Mouse (Mus musculus) frontal cortex, adult (tissue): ENCODE data around the gene Ntng1.

Source experiments
- ATAC-seq: cut with Nextera tagmentation; 2 replicates; pipeline ENCODE4 v1.9.2; 2017; ENCODE audit warnings: mild to moderate bottlenecking, moderate library complexity, mixed read lengths; ENCODE audit not compliant: low TSS enrichment

The Ntng1 gene

DNA sequence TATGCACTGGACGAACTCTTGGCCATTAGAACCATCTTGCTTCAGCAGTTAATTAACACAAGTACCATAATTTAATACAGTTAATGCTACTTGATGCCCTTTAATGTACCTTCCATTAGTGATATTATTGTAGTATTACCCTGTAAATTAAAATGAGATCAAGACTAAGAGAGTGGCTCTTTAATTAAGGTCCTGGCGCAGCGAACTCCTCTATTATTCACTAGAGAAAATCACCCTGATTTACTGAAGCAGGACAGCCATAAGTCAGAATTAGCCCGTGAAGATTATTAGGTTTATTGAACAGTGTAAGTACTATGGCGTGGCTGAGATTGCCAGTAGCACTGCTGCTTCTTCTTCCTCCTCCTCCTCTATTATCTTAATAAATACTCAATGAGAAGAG is 212.8 kb downstream of the Ntng1 start:
- ATAC-seq: no peak

- ATAC-seq: no peak
These were observed 220.0 kb downstream of the Ntng1 start for GRCm38 (mm10) chr3:109923788-109924187.

GRCm38 (mm10) chr3:109918996-109919395 is 224.8 kb downstream of the Ntng1 start:
- ATAC-seq: no peak

- ATAC-seq: 0 out of 2 replicates have a peak, but pooled peaks have one; percentile 55
These were observed 225.7 kb downstream of the Ntng1 start for GRCm38 (mm10) chr3:109917926-109918694.

DNA sequence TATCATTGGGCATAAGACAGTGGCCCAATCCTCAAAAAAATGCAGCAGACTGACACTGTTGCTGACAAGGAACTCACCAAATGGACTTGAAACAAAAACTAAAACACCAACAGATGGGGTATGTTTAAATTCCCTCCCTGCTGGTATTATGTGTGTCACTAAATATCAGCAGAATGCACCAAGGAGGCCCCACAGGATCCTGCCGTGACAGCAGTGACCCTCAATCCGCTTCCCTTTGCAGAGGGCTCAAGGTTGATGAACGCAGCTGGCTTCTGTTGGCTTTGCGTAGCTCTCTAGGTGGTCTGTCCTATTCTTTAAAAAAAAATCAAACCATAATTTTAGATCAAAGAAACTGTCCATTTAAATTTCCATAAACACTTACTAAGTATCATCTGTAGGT is 226.7 kb downstream of the Ntng1 start:
- ATAC-seq: no peak

- ATAC-seq: peak; percentile 32; the same call in 1 of the 2 replicates
These were observed 229.6 kb downstream of the Ntng1 start for GRCm38 (mm10) chr3:109914226-109914625.

GRCm38 (mm10) chr3:109890600-109890999 is 253.2 kb downstream of the Ntng1 start:
- ATAC-seq: no peak

- ATAC-seq: no peak
These were observed 258.1 kb downstream of the Ntng1 start for GRCm38 (mm10) chr3:109885672-109886071.

GRCm38 (mm10) chr3:109879061-109879460 is 264.8 kb downstream of the Ntng1 start:
- ATAC-seq: no peak

- ATAC-seq: no peak
These were observed 271.8 kb downstream of the Ntng1 start for GRCm38 (mm10) chr3:109871986-109872385.

DNA sequence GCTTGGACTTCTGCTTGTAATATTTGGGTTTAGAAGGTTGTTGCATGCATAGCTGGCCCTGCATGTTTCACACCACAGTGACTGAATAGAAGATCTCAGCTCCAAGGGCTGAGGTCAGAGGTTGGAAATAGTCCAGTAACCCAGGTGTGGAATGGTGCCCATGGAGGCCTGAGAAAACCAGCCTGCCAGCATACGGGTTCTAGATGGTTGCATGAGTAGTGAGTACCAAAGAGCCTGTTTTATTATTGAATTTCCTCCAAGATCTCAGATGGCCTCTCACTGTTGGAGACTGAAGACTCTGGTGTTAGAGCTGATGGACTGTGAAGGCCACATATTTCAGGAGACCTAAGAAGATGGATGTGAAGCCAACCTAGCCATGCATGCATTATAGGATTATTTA is 285.5 kb downstream of the Ntng1 start:
- ATAC-seq: no peak

DNA sequence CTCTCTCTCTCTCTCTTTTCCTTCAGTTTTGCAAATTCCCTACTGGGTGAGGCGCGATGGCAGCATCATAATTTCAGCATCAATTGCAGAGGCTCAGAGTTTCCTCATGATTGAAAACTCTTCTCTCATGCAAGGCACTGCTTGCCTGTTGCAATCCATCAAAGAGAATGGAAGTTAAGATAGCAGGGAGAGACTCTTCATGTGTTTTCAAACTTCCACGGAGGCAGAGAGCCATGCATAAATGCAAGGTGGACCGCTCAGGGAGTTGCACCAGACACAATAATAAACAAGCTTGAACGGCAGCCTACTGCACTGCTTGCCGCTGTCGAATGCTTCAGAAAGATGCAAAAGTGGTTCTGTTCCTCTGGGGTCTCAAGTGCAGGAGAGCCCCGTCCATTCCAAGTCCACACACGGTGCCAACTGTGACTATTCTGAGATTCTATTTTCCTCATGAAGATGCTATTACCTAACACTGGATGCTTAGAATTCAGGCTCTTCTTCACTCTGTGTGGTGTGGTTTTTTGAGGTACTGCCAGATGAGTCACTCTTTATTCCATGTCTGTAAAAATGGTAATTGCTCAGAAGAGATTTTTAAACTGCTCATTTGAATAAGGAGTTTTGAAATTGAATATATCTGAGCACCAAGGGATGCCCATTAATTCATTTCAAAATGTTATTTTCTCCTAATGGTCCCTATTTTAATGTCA is 289.2 kb downstream of the Ntng1 start:
- ATAC-seq: peak; percentile 99

- ATAC-seq: no peak
These were observed 297.2 kb downstream of the Ntng1 start for GRCm38 (mm10) chr3:109846660-109847059.

DNA sequence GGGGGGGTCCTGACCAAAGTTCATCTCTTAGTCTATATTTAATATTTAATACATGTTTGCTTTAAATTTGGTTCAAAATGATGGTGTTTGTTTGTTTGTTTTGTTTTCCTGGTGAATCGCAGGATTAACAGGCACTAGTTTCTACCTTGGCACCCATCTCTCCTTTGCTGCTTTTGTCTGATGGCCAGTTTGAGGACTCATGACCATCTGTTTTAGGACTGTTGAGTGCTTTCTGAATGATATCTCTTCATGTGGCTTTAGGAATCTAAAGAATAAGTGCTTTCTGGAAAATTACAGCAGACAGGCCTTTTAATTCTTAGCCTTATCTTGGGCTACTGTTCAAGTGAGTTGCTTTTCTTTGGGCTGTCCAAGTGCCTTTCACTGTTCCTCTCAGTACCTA is 318.0 kb downstream of the Ntng1 start:
- ATAC-seq: no peak

GRCm38 (mm10) chr3:109822803-109823474 is 320.9 kb downstream of the Ntng1 start:
- ATAC-seq: no peak

- no peak for ATAC-seq
These were observed 324.8 kb downstream of the Ntng1 start for GRCm38 (mm10) chr3:109818821-109819685.

DNA sequence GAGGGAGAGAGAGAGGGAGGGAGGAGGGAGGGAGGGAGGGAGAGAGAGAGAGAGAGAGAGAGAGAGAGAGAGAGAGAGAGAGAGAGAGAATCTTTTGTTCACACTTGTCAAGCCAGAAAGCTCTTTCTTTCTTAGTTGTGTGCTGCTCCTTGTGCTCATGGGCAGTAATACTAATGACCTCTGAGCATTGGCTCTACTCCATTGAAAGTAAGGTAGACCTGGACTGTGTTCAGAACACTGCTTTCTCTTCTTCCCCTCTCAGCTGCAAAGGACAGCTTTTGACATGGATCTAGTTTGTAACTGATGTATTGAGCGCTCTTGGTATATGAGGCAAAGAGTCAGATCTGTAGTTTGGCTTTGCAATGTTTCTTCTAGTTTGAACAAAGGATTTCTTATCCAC is 334.7 kb downstream of the Ntng1 start:
- no peak for ATAC-seq

- no peak for ATAC-seq
These were observed 336.4 kb downstream of the Ntng1 start for GRCm38 (mm10) chr3:109807211-109807934.

DNA sequence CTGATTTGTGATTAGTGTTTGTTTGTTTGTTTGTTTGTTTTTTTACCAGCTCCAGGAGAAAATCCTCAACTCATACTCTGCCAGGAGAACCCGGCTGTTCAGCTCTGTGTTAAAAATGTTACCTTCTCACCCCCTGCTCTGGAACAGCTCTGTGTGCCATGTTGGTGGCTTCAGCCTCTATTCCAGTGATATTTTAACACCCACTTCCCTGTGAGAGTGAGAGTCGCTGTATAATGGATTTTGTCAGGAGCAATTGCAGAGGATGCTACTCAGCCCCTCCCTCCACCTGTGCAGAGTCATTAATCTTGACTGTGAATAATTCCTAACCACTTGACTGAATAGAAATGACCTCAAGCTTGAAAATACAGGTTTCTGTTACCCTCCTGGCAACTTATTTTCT is 339.7 kb downstream of the Ntng1 start:
- peak; percentile 82 for ATAC-seq

DNA sequence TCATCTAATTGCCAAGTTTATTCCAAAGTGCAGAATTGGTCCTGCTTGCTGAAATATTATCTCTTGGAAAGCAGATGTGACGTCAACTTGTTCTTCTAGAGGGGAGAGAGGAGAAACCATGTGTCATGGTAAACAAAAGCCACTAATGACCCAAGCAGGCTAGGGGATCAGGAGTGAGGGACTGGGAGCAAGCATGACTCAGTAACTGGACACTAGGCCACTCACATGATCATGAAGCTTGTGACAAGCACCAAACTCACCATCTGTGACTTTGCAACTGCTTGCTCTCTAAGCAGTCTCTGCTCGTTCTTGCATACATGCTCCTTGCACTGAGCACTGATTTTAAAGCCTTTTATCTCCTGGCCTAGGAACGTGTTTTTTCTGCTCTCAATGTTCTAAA is 340.2 kb downstream of the Ntng1 start:
- no peak for ATAC-seq

- no peak for ATAC-seq
These were observed 346.5 kb downstream of the Ntng1 start for GRCm38 (mm10) chr3:109797354-109797753.
